Mouse (Mus musculus) neural tube, embryonic 14.5 days (tissue): ENCODE results near the gene Rnf128. TPM values are rescaled to one million over a fixed set of nuclear protein-coding genes. Genes with fewer than 3 reads are reported as not detected.

Experiments used
- ATAC-seq: fragments of 200-750 bp; cut with Nextera tagmentation; 2 replicates; pipeline ENCODE4 v1.8.0; 2017; ENCODE audit warnings: low read depth, mild to moderate bottlenecking, moderate TSS enrichment, moderate library complexity
- H3K27ac ChIP-seq: fragments of 300-500 bp; sonication (generic); 2 replicates; pipeline ENCODE4 v1.5.1; 2014; ENCODE audit warnings: low read depth, mild to moderate bottlenecking, control low read depth, low read length, moderate library complexity, mixed read lengths
- H3K27me3 ChIP-seq: fragments of 300-500 bp; sonication (generic); 2 replicates; pipeline ENCODE4 v1.6.1; 2014; ENCODE audit warnings: low read length; ENCODE audit not compliant: control insufficient read depth, insufficient read depth
- H3K36me3 ChIP-seq: fragments of 300-500 bp; sonication (generic); 2 replicates; pipeline ENCODE4 v1.6.1; 2014; ENCODE audit warnings: low read length, mixed read lengths; ENCODE audit not compliant: control insufficient read depth, insufficient read depth
- H3K4me1 ChIP-seq: fragments of 300-500 bp; sonication (generic); 2 replicates; pipeline ENCODE4 v1.6.1; 2014; ENCODE audit warnings: low read length; ENCODE audit not compliant: control insufficient read depth, insufficient read depth
- H3K4me2 ChIP-seq: fragments of 300-500 bp; sonication (generic); 2 replicates; pipeline ENCODE4 v1.6.1; 2014; ENCODE audit warnings: mild to moderate bottlenecking, low read depth, low read length, control low read depth
- H3K4me3 ChIP-seq: fragments of 300-500 bp; sonication (generic); 2 replicates; pipeline ENCODE4 v1.5.1; 2014; ENCODE audit warnings: low read depth, low read length, control low read depth, mixed read lengths
- H3K9ac ChIP-seq: fragments of 300-500 bp; sonication (generic); replicated peaks from 2 replicates; pipeline ENCODE4 v1.6.1; 2014; ENCODE audit warnings: low read depth, mild to moderate bottlenecking, control low read depth, low read length, mixed read lengths
- H3K9me3 ChIP-seq: fragments of 300-500 bp; sonication (generic); 2 replicates; pipeline ENCODE4 v1.6.1; 2016; ENCODE audit warnings: low read length; ENCODE audit not compliant: control insufficient read depth
- WGBS: fragments of 180-500 bp; shearing (Covaris S2); extraction: QIAGEN DNeasy Blood & Tissue Kit; methylation state at CpG from one replicate; pipeline ENCODE4 v1.1.7; 2014; 5-methylcytosine and 5-hydroxymethylcytosine counted together
- polyA plus RNA-seq: library from polyadenylated mRNA; unstranded; fragments of >200 nt; fragmentation: Nextera tagmentation; extraction: Ambion mirVana; gene quantifications from 2 replicates; pipeline ENCODE4 v1.2.1, GENCODE M21; 2014

Gene Rnf128
- polyA plus RNA-seq, 1 experiment from 2014 or later: 5.5 TPM

- no peak overlapping the region for H3K4me2 ChIP-seq
- H3K36me3 ChIP-seq: no peaks in the 10 kb centered on the region
- H3K4me1 ChIP-seq: no peaks in the 10 kb centered on the region
- no peaks in the 10 kb centered on the region for H3K27me3 ChIP-seq
- no peak overlapping the region for H3K27ac ChIP-seq
- 82% methylated on average over 5 of the region's 5 CpGs for WGBS
- no peak overlapping the region for H3K9ac ChIP-seq
- H3K9me3 ChIP-seq: no peaks in the 10 kb centered on the region
- no peak overlapping the region for H3K4me3 ChIP-seq
- no peak for ATAC-seq
Observed at GRCm38 (mm10) chrX:139654350-139655063, 91.4 kb downstream of the Rnf128 start.

DNA sequence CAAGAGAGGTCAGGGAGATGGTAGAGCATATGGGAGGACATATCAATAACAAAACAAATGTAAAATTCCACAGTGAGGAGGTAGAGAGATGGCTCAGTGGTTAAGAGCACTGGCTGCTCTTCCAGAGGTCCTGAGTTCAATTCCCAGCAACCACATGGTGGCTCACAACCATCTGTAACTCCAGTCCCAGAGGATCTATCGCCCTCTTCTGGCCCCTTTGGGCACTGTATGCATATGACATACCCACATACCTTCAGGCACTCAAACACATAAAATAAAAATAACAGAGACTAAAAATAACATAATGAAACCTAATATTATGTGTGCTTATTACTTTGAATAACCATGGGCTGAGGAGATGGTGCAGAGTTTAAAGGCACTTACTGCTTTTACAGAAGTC lies 99.0 kb downstream of the Rnf128 start:
- H3K9ac ChIP-seq: no peak overlapping the region
- H3K4me2 ChIP-seq: no peak overlapping the region
- no peak overlapping the region for H3K4me3 ChIP-seq
- 63% methylated on average over 1 of the region's 1 CpGs for WGBS
- H3K4me1 ChIP-seq: no peaks in the 10 kb centered on the region
- H3K27me3 ChIP-seq: no peaks in the 10 kb centered on the region
- H3K9me3 ChIP-seq: no peaks in the 10 kb centered on the region
- ATAC-seq: no peak
- no peaks in the 10 kb centered on the region for H3K36me3 ChIP-seq
- H3K27ac ChIP-seq: no peak overlapping the region

DNA sequence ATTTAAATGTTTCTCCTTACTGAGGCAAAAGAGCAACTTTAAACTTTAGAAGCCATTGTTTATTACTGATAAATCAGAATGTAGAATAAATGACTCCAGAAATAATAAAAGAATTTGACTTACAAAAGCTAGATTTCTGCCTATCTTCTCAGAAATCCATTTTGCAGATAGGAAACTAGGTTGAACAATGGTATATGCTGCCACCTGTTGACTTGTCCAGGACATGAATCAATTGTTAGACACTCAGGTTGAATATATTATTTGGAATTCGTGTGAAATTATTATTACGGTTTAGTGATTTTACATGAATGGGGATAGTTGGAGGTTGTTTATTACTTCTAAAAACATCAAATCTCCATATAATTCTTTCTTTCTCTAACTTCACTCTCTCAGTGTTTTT lies 102.7 kb downstream of the Rnf128 start:
- Histone ChIP-seq H3K9me3 (no peaks in the 10 kb centered on the region), H3K27ac (no peak overlapping the region), H3K9ac (no peak overlapping the region), H3K36me3 (no peaks in the 10 kb centered on the region), H3K27me3 (no peaks in the 10 kb centered on the region), H3K4me2 (no peak overlapping the region), H3K4me3 (no peak overlapping the region), H3K4me1 (no peaks in the 10 kb centered on the region)
- no peak for ATAC-seq
- WGBS: 75% methylated on average over 2 of the region's 2 CpGs

GRCm38 (mm10) chrX:139684410-139684774 lies 121.3 kb downstream of the Rnf128 start:
- no peaks in the 10 kb centered on the region for H3K9me3 ChIP-seq
- no peak for ATAC-seq
- no peaks in the 10 kb centered on the region for H3K36me3 ChIP-seq
- no peaks in the 10 kb centered on the region for H3K27me3 ChIP-seq
- WGBS: 24% methylated on average over 8 of the region's 8 CpGs
- H3K4me1 ChIP-seq: no peaks in the 10 kb centered on the region
- no peak overlapping the region for H3K27ac ChIP-seq
- H3K4me2 ChIP-seq: peak overlapping the region; percentile 73
- peak overlapping the region; percentile 42 for H3K4me3 ChIP-seq
- H3K9ac ChIP-seq: no peak overlapping the region

DNA sequence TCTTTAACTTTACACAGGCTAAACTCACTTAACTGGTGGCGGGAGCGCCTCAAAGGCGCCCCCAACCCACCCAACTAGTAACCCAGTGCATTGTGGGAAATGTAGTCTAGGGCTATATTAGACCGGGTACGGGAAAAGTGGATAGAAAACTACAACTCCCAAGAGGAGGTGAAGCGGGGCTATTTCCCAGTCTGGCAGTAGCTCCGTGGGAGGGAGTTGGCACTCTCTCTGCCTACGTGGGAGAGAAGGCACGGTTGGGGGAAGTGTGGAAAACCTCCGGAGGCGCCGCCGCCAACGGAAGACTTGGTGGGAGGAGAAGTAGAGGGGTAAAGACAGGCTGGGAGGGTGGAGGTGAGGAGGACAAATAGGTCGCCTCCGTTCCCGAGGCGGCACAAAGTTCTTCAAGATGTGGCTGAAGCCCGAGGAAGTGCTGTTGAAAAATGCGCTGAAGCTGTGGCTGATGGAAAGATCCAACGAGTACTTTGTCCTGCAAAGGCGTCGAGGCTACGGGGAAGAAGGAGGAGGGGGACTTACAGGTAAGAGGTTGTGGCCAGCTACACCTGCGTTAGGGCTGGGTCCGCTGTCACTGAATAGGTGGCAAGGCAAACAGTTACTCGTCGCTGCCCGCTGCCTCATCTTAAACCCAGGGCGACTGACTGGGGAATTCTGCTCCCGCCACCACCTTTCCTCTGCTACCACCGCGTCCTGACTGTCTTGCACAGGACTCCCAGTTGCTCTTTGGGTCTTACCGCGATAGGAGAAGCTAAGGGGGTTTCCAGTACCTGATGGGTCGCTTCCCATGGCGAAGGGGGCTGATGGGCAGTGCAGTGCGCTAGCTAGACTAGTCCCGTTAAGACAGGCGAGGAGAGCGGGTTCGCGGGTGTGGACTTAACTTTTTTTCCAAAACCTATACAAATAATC lies 121.9 kb downstream of the Rnf128 start, which contains the start of gene Tbc1d8b:
Gene Tbc1d8b (plus strand): TSS at position 222 of the 921 bp plus-strand sequence.
- Histone ChIP-seq H3K36me3 (no peaks in the 10 kb centered on the region), H3K9me3 (no peaks in the 10 kb centered on the region), H3K9ac (0 out of 2 replicates have a peak within 1 kb of the TSS, but pooled peaks have one; percentile 39), H3K4me1 (no peaks in the 10 kb centered on the region), H3K4me2 (peak within 1 kb of the TSS; percentile 73), H3K4me3 (peak within 1 kb of the TSS; percentile 42), H3K27ac (no peak within 1 kb of the TSS), H3K27me3 (no peaks in the 10 kb centered on the region)
- WGBS: 10% methylated on average over 43 of the region's 43 CpGs
- peak; percentile 100 for ATAC-seq

DNA sequence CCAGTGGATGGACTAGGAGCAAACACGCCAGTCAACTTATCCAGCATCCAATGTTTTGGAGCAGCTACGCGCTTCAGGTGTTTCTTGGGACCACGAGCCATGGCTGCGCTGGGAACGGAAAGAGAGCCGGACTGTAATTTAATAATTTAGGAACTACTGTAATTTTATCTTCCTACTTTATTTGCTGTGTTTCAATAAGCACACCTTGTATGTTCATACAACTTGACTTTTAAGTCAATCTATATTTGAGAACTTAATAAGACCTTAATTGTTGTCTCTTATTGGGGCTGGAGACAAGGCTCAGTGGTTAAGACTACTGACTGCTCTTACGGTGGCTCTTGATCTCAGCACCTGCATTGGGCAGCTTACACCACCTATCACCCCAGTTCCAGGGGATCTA lies 151.3 kb downstream of the Rnf128 start, which contains the start of gene Gm15013:
Gene Gm15013 (minus strand): TSS at position 101 of the 400 bp plus-strand sequence.
- 95% methylated on average over 8 of the region's 8 CpGs for WGBS
- Histone ChIP-seq H3K9ac (no peak within 1 kb of the TSS), H3K27ac (no peak within 1 kb of the TSS), H3K4me1 (no peaks in the 10 kb centered on the region), H3K9me3 (no peaks in the 10 kb centered on the region), H3K36me3 (no peaks in the 10 kb centered on the region), H3K27me3 (no peaks in the 10 kb centered on the region), H3K4me2 (no peak within 1 kb of the TSS), H3K4me3 (no peak within 1 kb of the TSS)
- ATAC-seq: no peak

GRCm38 (mm10) chrX:139722350-139722749 lies 159.2 kb downstream of the Rnf128 start:
- H3K36me3 ChIP-seq: no peaks in the 10 kb centered on the region
- no peaks in the 10 kb centered on the region for H3K4me1 ChIP-seq
- no peaks in the 10 kb centered on the region for H3K9me3 ChIP-seq
- no peak overlapping the region for H3K27ac ChIP-seq
- no peak overlapping the region for H3K9ac ChIP-seq
- ATAC-seq: no peak
- 95% methylated on average over 2 of the region's 2 CpGs for WGBS
- no peaks in the 10 kb centered on the region for H3K27me3 ChIP-seq
- no peak overlapping the region for H3K4me2 ChIP-seq
- H3K4me3 ChIP-seq: no peak overlapping the region
